Mouse (Mus musculus) kidney, embryonic 14.5 days (tissue): ENCODE results near the gene Atxn3. TPM values are rescaled to one million over a fixed set of nuclear protein-coding genes. Genes with fewer than 3 reads are reported as not detected.

Experiments
- ATAC-seq: fragments of 200-750 bp; cut with Nextera tagmentation; 2 replicates; pipeline ENCODE4 v1.8.0; 2017; ENCODE audit warnings: moderate number of reproducible peaks, mild to moderate bottlenecking, moderate TSS enrichment, moderate library complexity; ENCODE audit not compliant: low FRiP score, low TSS enrichment
- H3K27ac ChIP-seq: fragments of 300-500 bp; sonication (generic); 2 replicates; pipeline ENCODE4 v1.5.1; 2014; ENCODE audit warnings: low read depth, mild to moderate bottlenecking, low read length, moderate library complexity, mixed read lengths
- H3K27me3 ChIP-seq: fragments of 300-500 bp; sonication (generic); 2 replicates; pipeline ENCODE4 v1.6.1; 2014; ENCODE audit warnings: mild to moderate bottlenecking, low read length; ENCODE audit not compliant: control insufficient read depth, insufficient read depth
- H3K36me3 ChIP-seq: fragments of 300-500 bp; sonication (generic); 2 replicates; pipeline ENCODE4 v1.6.1; 2014; ENCODE audit warnings: low read length, mixed read lengths; ENCODE audit not compliant: control insufficient read depth, insufficient read depth
- H3K4me1 ChIP-seq: fragments of 300-500 bp; sonication (generic); 2 replicates; pipeline ENCODE4 v1.6.1; 2014; ENCODE audit warnings: low read length, mixed read lengths; ENCODE audit not compliant: control insufficient read depth, insufficient read depth
- H3K4me2 ChIP-seq: fragments of 300-500 bp; sonication (generic); replicated peaks from 2 replicates; pipeline ENCODE4 v1.6.1; 2014; ENCODE audit warnings: low read depth, mild to moderate bottlenecking, low read length
- H3K4me3 ChIP-seq: fragments of 300-500 bp; sonication (generic); 2 replicates; pipeline ENCODE4 v1.5.1; 2014; ENCODE audit warnings: mild to moderate bottlenecking, low read length
- H3K9ac ChIP-seq: fragments of 300-500 bp; sonication (generic); 2 replicates; pipeline ENCODE4 v1.6.1; 2014; ENCODE audit warnings: low read depth, mild to moderate bottlenecking, low read length, moderate library complexity
- H3K9me3 ChIP-seq: fragments of 300-500 bp; sonication (generic); 2 replicates; pipeline ENCODE4 v1.6.1; 2016; ENCODE audit warnings: low read length; ENCODE audit not compliant: control insufficient read depth
- WGBS: fragments of 180-500 bp; shearing (Covaris S2); extraction: QIAGEN DNeasy Blood & Tissue Kit; methylation state at CpG from one replicate; pipeline ENCODE4 v1.1.7; 2014; 5-methylcytosine and 5-hydroxymethylcytosine counted together
- polyA plus RNA-seq: library from polyadenylated mRNA; unstranded; fragments of >200 nt; fragmentation: Nextera tagmentation; extraction: Ambion mirVana; gene quantifications from 2 replicates; pipeline ENCODE4 v1.2.1, GENCODE M21; 2014

The Atxn3 gene
- polyA plus RNA-seq, 1 experiment from 2014 or later: 19.4 TPM

- Histone ChIP-seq H3K27ac (no peak overlapping the region), H3K4me1 (no peaks in the 10 kb centered on the region), H3K4me3 (no peak overlapping the region), H3K4me2 (no peak overlapping the region), H3K27me3 (no peaks in the 10 kb centered on the region), H3K9me3 (no peaks in the 10 kb centered on the region), H3K9ac (no peak overlapping the region), H3K36me3 (peaks cover 24% of the 10 kb centered on the region; the same call in 1 of the 2 replicates)
- 92% methylated on average over 4 of the region's 4 CpGs for whole genome bisulfite sequencing
- no peak for ATAC-seq
Measured at GRCm38 (mm10) chr12:101904906-101905305, 53.1 kb downstream of the Atxn3 start.

- 90% methylated on average over 3 of the region's 3 CpGs for WGBS
- Histone ChIP-seq H3K4me1 (no peaks in the 10 kb centered on the region), H3K36me3 (peaks cover 25% of the 10 kb centered on the region; the same call in 1 of the 2 replicates), H3K27me3 (no peaks in the 10 kb centered on the region), H3K27ac (no peak overlapping the region), H3K4me3 (no peak overlapping the region), H3K9ac (no peak overlapping the region), H3K4me2 (no peak overlapping the region), H3K9me3 (no peaks in the 10 kb centered on the region)
- ATAC-seq: no peak
Measured at GRCm38 (mm10) chr12:101904170-101904569, 53.9 kb downstream of the Atxn3 start.

GRCm38 (mm10) chr12:101899671-101900245, 58.3 kb downstream of the Atxn3 start:
- no peak overlapping the region for H3K9ac ChIP-seq
- H3K4me1 ChIP-seq: no peaks in the 10 kb centered on the region
- no peaks in the 10 kb centered on the region for H3K9me3 ChIP-seq
- no peak overlapping the region for H3K27ac ChIP-seq
- H3K27me3 ChIP-seq: no peaks in the 10 kb centered on the region
- H3K36me3 ChIP-seq: peaks cover 19% of the 10 kb centered on the region
- no peak overlapping the region for H3K4me3 ChIP-seq
- 78% methylated on average over 2 of the region's 2 CpGs for WGBS
- no peak for ATAC-seq
- H3K4me2 ChIP-seq: no peak overlapping the region

- Histone ChIP-seq H3K27me3 (no peaks in the 10 kb centered on the region), H3K4me2 (no peak overlapping the region), H3K36me3 (peaks cover 23% of the 10 kb centered on the region), H3K4me3 (no peak overlapping the region), H3K27ac (no peak overlapping the region), H3K4me1 (no peaks in the 10 kb centered on the region), H3K9ac (no peak overlapping the region), H3K9me3 (no peaks in the 10 kb centered on the region)
- ATAC-seq: no peak
- WGBS: 94% methylated on average over 8 of the region's 8 CpGs
Measured at GRCm38 (mm10) chr12:101898966-101899365, 59.1 kb downstream of the Atxn3 start.

- H3K36me3 ChIP-seq: peaks cover 31% of the 10 kb centered on the region
- H3K9ac ChIP-seq: no peak overlapping the region
- WGBS: 79% methylated on average over 7 of the region's 7 CpGs
Measured at GRCm38 (mm10) chr12:101897113-101897512, 60.9 kb downstream of the Atxn3 start.

DNA sequence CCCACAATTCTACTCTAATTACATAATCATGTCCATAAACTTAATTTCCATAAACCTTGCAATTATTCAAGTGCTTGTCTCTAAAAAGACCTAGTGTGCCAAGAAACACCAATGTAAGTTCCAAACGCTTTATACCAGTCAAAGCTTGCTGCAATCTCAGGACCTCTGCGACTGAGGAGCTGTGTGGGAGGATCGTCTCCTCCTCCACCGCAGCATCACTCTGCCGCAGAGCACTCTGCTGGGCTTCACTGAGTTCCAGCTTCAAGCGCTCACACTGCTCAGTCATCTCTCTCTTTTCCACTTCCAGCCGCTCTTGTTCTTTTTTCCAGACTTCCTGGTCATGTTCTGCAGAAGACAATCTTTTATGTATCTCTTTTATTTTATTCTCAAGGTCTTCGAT, 64.8 kb downstream of the Atxn3 start:
- no peaks in the 10 kb centered on the region for H3K27me3 ChIP-seq
- no peaks in the 10 kb centered on the region for H3K4me1 ChIP-seq
- H3K9me3 ChIP-seq: no peaks in the 10 kb centered on the region
- no peak overlapping the region for H3K27ac ChIP-seq
- WGBS: 76% methylated on average over 8 of the region's 8 CpGs
- H3K4me3 ChIP-seq: no peak overlapping the region
- H3K4me2 ChIP-seq: no peak overlapping the region
- no peak overlapping the region for H3K9ac ChIP-seq
- H3K36me3 ChIP-seq: peaks cover 41% of the 10 kb centered on the region
- no peak for ATAC-seq

More at GRCm38 (mm10) chr12:101897113-101897512, 60.9 kb downstream of the Atxn3 start:
- H3K9me3 ChIP-seq: no peaks in the 10 kb centered on the region
- no peak for ATAC-seq
- no peak overlapping the region for H3K4me2 ChIP-seq
- H3K4me1 ChIP-seq: no peaks in the 10 kb centered on the region
- no peaks in the 10 kb centered on the region for H3K27me3 ChIP-seq
- H3K27ac ChIP-seq: no peak overlapping the region
- no peak overlapping the region for H3K4me3 ChIP-seq

DNA sequence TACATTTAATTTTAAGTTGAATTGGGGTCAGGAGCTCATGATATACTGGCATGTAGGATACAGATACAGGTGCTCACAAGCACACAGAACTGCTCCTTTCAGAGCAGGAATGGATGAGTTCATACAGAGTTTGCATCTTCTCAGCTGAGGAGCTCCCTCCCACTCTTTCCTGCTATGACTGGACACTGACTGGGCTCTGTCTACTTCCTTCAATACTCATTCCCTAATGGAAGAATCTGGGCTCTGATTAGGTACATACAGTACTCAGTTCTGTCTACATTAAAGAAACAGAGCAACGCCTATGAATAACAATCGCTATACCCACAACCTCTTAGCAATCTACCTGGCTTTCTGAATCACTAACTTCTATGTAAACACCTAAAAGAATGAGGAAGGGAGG, 65.2 kb downstream of the Atxn3 start:
- Histone ChIP-seq H3K27ac (no peak overlapping the region), H3K36me3 (peaks cover 42% of the 10 kb centered on the region), H3K4me1 (no peaks in the 10 kb centered on the region), H3K27me3 (no peaks in the 10 kb centered on the region), H3K9me3 (no peaks in the 10 kb centered on the region), H3K4me2 (no peak overlapping the region), H3K9ac (no peak overlapping the region), H3K4me3 (no peak overlapping the region)
- WGBS: 97% methylated on average over 2 of the region's 2 CpGs
- ATAC-seq: no peak

- 91% methylated on average over 5 of the region's 5 CpGs for WGBS
- Histone ChIP-seq H3K27ac (no peak overlapping the region), H3K27me3 (no peaks in the 10 kb centered on the region), H3K9ac (no peak overlapping the region), H3K4me1 (no peaks in the 10 kb centered on the region), H3K9me3 (no peaks in the 10 kb centered on the region), H3K36me3 (peaks cover 54% of the 10 kb centered on the region), H3K4me3 (no peak overlapping the region), H3K4me2 (no peak overlapping the region)
- ATAC-seq: no peak
Measured at GRCm38 (mm10) chr12:101891066-101891465, 67.0 kb downstream of the Atxn3 start.

DNA sequence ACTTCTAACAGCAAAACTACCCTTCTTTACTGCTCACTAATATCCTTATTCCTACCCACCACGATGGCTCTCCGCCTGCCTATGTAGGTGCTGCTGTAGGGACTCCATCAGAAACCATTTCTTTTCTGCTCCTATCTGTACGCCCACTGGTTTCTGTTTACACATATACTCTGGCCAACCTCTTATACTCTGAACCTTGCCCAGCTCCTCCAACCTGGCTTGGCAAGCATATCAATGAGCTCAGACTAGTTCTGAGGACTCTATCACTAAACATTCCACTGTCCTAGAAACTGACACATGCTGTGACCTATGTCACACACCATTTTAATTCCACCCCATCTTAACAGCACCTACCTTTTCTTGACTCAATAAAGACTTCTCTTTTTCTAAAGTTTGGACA, 68.7 kb downstream of the Atxn3 start:
- Histone ChIP-seq H3K36me3 (peaks cover 68% of the 10 kb centered on the region), H3K4me2 (no peak overlapping the region), H3K4me1 (no peaks in the 10 kb centered on the region), H3K9ac (no peak overlapping the region), H3K27me3 (no peaks in the 10 kb centered on the region), H3K27ac (no peak overlapping the region), H3K4me3 (no peak overlapping the region), H3K9me3 (no peaks in the 10 kb centered on the region)
- ATAC-seq: no peak
- 92% methylated on average over 3 of the region's 3 CpGs for WGBS
